Mouse (Mus musculus): Measurements from ENCODE around the gene Smarcd1. TPM values are rescaled to one million over a fixed set of nuclear protein-coding genes. Genes with fewer than 3 reads are reported as not detected.

Gene Smarcd1
- total and polyA plus RNA-seq, 2 experiments from 2014 or later, result 90.1 to 93.6 TPM

- no peak overlapping the region for H3K27ac ChIP-seq (ENCODE audit: low read depth, low read length)
- no peak overlapping the region for H3K9ac ChIP-seq
- H3K4me2 ChIP-seq (ENCODE audit: low read depth), result no peak overlapping the region
- H3K9me3 ChIP-seq (ENCODE audit: low read length), result no peaks in the 10 kb centered on the region
- TF ChIP-seq CTCF (IDR thresholded peaks at IDR 0.05; ENCODE audit: low read depth), result no peak
- DNase-seq, result no peak
- H3K27me3 ChIP-seq (ENCODE audit: insufficient read depth, low read length), result no peaks in the 10 kb centered on the region
- H3K4me1 ChIP-seq (ENCODE audit: insufficient read depth), result no peaks in the 10 kb centered on the region; the same call in 1 of the 2 replicates
- 74% methylated on average over 13 of the region's 13 CpGs for WGBS
- H3K36me3 ChIP-seq (ENCODE audit: insufficient read depth), result peaks cover 65% of the 10 kb centered on the region
- no peak overlapping the region for H3K4me3 ChIP-seq (ENCODE audit: low read depth, low read length)
- no peak for ATAC-seq
Observed at GRCm38 (mm10) chr15:99712666-99713559, 11.0 kb downstream of the Smarcd1 start.

GRCm38 (mm10) chr15:99713569-99713968 lies 11.6 kb downstream of the Smarcd1 start:
- no peaks in the 10 kb centered on the region for H3K9me3 ChIP-seq (ENCODE audit: low read length)
- H3K4me3 ChIP-seq (ENCODE audit: low read depth, low read length), result no peak overlapping the region
- WGBS, result 85% methylated on average over 3 of the region's 3 CpGs
- H3K27ac ChIP-seq (ENCODE audit: low read depth, low read length), result no peak overlapping the region
- no peak overlapping the region for H3K9ac ChIP-seq
- no peaks in the 10 kb centered on the region; the same call in 1 of the 2 replicates for H3K4me1 ChIP-seq (ENCODE audit: insufficient read depth)
- peak; percentile 20; the same call in 1 of the 2 replicates for TF ChIP-seq CTCF (IDR thresholded peaks at IDR 0.05; ENCODE audit: low read depth)
- H3K27me3 ChIP-seq (ENCODE audit: insufficient read depth, low read length), result no peaks in the 10 kb centered on the region
- DNase-seq (no peak), ATAC-seq (no peak)
- H3K4me2 ChIP-seq (ENCODE audit: low read depth), result no peak overlapping the region
- peaks cover 61% of the 10 kb centered on the region for H3K36me3 ChIP-seq (ENCODE audit: insufficient read depth)

GRCm38 (mm10) chr15:99714206-99714605 lies 12.3 kb downstream of the Smarcd1 start:
- Histone ChIP-seq H3K4me1 (ENCODE audit: insufficient read depth) (no peaks in the 10 kb centered on the region; the same call in 1 of the 2 replicates), H3K9ac (no peak overlapping the region), H3K4me2 (ENCODE audit: low read depth) (no peak overlapping the region), H3K4me3 (ENCODE audit: low read depth, low read length) (no peak overlapping the region), H3K27ac (ENCODE audit: low read depth, low read length) (no peak overlapping the region; the same call in 1 of the 2 replicates), H3K9me3 (ENCODE audit: low read length) (no peaks in the 10 kb centered on the region), H3K36me3 (ENCODE audit: insufficient read depth) (peaks cover 54% of the 10 kb centered on the region), H3K27me3 (ENCODE audit: insufficient read depth, low read length) (no peaks in the 10 kb centered on the region)
- ATAC-seq, result no peak
- no peak for DNase-seq
- TF ChIP-seq CTCF (IDR thresholded peaks at IDR 0.05; ENCODE audit: low read depth), result no peak
- 80% methylated on average over 4 of the region's 4 CpGs for WGBS

- H3K4me2 ChIP-seq (ENCODE audit: low read depth), result no peak overlapping the region
- H3K9ac ChIP-seq, result no peak overlapping the region
- DNase-seq, result peak; percentile 89
- peak; percentile 71 for ATAC-seq
- TF ChIP-seq CTCF (IDR thresholded peaks at IDR 0.05; ENCODE audit: low read depth), result peak; percentile 96
- no peaks in the 10 kb centered on the region for H3K27me3 ChIP-seq (ENCODE audit: insufficient read depth, low read length)
- H3K9me3 ChIP-seq (ENCODE audit: low read length), result no peaks in the 10 kb centered on the region
- 55% methylated on average over 7 of the region's 7 CpGs for WGBS
- H3K4me3 ChIP-seq (ENCODE audit: low read depth, low read length), result no peak overlapping the region
- no peaks in the 10 kb centered on the region; the same call in 1 of the 2 replicates for H3K4me1 ChIP-seq (ENCODE audit: insufficient read depth)
- peak overlapping the region; percentile 74; the same call in 1 of the 2 replicates for H3K27ac ChIP-seq (ENCODE audit: low read depth, low read length)
- peaks cover 48% of the 10 kb centered on the region for H3K36me3 ChIP-seq (ENCODE audit: insufficient read depth)
Observed at GRCm38 (mm10) chr15:99714858-99715257, 12.9 kb downstream of the Smarcd1 start.

- Histone ChIP-seq H3K27me3 (ENCODE audit: insufficient read depth, low read length) (no peaks in the 10 kb centered on the region), H3K36me3 (ENCODE audit: insufficient read depth) (peaks cover 43% of the 10 kb centered on the region), H3K4me1 (ENCODE audit: insufficient read depth) (no peaks in the 10 kb centered on the region; the same call in 1 of the 2 replicates), H3K9ac (no peak overlapping the region), H3K27ac (ENCODE audit: low read depth, low read length) (peak overlapping the region; percentile 74), H3K4me3 (ENCODE audit: low read depth, low read length) (no peak overlapping the region), H3K9me3 (ENCODE audit: low read length) (no peaks in the 10 kb centered on the region), H3K4me2 (ENCODE audit: low read depth) (no peak overlapping the region)
- TF ChIP-seq CTCF (IDR thresholded peaks at IDR 0.05; ENCODE audit: low read depth), result no peak
- ATAC-seq, result peak; percentile 82
- peak; percentile 72 for DNase-seq
- WGBS, result 24% methylated on average over 13 of the region's 13 CpGs
Observed at GRCm38 (mm10) chr15:99715361-99715865, 13.5 kb downstream of the Smarcd1 start.

GRCm38 (mm10) chr15:99715982-99716746 lies 14.2 kb downstream of the Smarcd1 start:
- TF ChIP-seq CTCF (IDR thresholded peaks at IDR 0.05; ENCODE audit: low read depth), result no peak
- ATAC-seq (no peak), DNase-seq (no peak)
- Histone ChIP-seq H3K27me3 (ENCODE audit: insufficient read depth, low read length) (no peaks in the 10 kb centered on the region), H3K36me3 (ENCODE audit: insufficient read depth) (peaks cover 40% of the 10 kb centered on the region), H3K9me3 (ENCODE audit: low read length) (no peaks in the 10 kb centered on the region), H3K9ac (no peak overlapping the region), H3K27ac (ENCODE audit: low read depth, low read length) (peak overlapping the region; percentile 74), H3K4me2 (ENCODE audit: low read depth) (no peak overlapping the region), H3K4me3 (ENCODE audit: low read depth, low read length) (no peak overlapping the region), H3K4me1 (ENCODE audit: insufficient read depth) (no peaks in the 10 kb centered on the region; the same call in 1 of the 2 replicates)
- WGBS, result 63% methylated on average over 11 of the region's 11 CpGs
